Mouse (Mus musculus) midbrain, embryonic 10.5 days (tissue): ENCODE results near the gene Cdh22. TPM values are rescaled to one million over a fixed set of nuclear protein-coding genes. Genes with fewer than 3 reads are reported as not detected.

Source experiments
- DNase-seq: peaks from one replicate; pipeline ENCODE4 v3.0.0-alpha.2; 2017; ENCODE audit warnings: low spot score
- H3K27ac ChIP-seq: fragments of 300-500 bp; sonication (generic); replicated peaks from 2 replicates; pipeline ENCODE4 v1.5.1; 2016; ENCODE audit warnings: mild to moderate bottlenecking
- H3K27me3 ChIP-seq: fragments of 300-500 bp; sonication (generic); 2 replicates; pipeline ENCODE4 v1.6.1; 2016; ENCODE audit warnings: low read depth, mild to moderate bottlenecking; ENCODE audit not compliant: poor library complexity, severe bottlenecking
- H3K36me3 ChIP-seq: fragments of 300-500 bp; sonication (generic); 2 replicates; pipeline ENCODE4 v1.6.1; 2016; ENCODE audit warnings: mild to moderate bottlenecking, moderate library complexity
- H3K4me1 ChIP-seq: fragments of 300-500 bp; sonication (generic); 2 replicates; pipeline ENCODE4 v1.6.1; 2016
- H3K4me3 ChIP-seq: fragments of 300-500 bp; sonication (generic); 2 replicates; pipeline ENCODE4 v1.5.1; 2016; ENCODE audit warnings: mild to moderate bottlenecking, moderate library complexity
- H3K9me3 ChIP-seq: fragments of 300-500 bp; sonication (generic); replicated peaks from 2 replicates; pipeline ENCODE4 v1.6.1; 2016; ENCODE audit warnings: mild to moderate bottlenecking
- WGBS: fragments of 180-500 bp; shearing (Covaris S2); methylation state at CpG from one replicate; pipeline ENCODE4 v1.1.7; 2016; 5-methylcytosine and 5-hydroxymethylcytosine counted together
- polyA plus RNA-seq: library from polyadenylated mRNA; unstranded; fragments of >200 nt; fragmentation: Nextera tagmentation; extraction: Ambion mirVana; gene quantifications from 2 replicates; pipeline ENCODE4 v1.2.1, GENCODE M21; 2016

Gene Cdh22
- polyA plus RNA-seq, 1 experiment from 2014 or later: 3.9 TPM

DNA sequence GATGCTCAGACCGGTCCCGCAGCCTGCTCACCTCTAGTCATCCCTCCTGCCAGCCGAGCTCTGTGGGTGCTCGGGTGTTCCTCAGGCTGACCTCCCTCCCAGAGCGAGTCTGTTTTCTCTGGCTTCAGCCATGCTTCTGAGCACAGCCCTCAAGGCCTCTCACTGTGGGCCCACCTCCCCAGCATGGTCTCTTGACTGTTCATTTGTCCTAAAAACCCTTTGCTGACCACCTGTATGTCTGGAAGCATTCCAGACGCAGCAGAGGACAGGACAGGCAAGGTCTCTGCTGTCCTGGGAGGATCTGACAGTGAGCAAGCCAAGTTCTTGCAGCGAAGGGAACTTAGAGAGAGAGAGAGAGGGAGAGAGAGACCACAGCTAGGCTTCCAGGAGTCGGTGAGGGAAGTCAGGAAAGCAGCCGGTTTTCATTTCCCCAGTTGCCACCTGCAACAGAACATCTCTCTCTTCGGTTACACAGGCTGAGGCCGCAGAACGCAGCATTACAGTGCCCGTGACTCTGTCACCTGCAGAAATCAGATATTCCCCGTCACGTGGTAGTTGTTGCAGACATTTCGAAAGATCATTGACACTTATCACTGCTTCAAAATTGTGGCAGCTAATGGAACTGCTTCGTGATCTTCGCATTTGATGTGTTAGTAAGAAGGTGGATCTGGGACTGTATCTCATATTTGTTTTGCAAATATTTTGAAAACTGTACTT lies 27.8 kb upstream of the Cdh22 start:
- 69% methylated on average over 18 of the region's 18 CpGs for WGBS
- Histone ChIP-seq H3K4me3 (no peak overlapping the region), H3K27me3 (peaks cover 85% of the 10 kb centered on the region), H3K9me3 (no peaks in the 10 kb centered on the region), H3K27ac (peak overlapping the region; percentile 65; the same call in 1 of the 2 replicates), H3K36me3 (no peaks in the 10 kb centered on the region), H3K4me1 (peaks cover 69% of the 10 kb centered on the region)
- no peak for DNase-seq

DNA sequence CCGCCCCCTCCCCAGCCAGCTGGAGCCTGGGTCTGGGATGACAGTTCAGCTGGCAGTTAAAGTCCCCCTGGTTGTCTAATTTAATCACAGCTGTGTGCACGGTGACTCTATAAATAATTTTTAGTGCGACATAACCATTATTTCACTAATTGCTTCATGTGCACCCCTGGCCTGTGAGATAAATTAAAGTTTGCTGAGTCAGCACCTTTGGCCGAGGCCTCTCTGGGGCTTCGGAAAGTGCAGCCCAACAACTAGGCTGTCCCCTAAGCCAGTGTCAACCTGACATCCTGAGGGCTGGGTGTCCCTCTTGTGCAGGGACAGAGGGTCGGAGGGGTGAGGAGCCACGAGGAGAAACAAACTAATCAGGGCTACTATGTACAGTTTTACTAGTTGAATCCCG lies 25.2 kb upstream of the Cdh22 start:
- no peak overlapping the region for H3K4me3 ChIP-seq
- H3K36me3 ChIP-seq: no peaks in the 10 kb centered on the region
- 92% methylated on average over 8 of the region's 8 CpGs for WGBS
- H3K9me3 ChIP-seq: no peaks in the 10 kb centered on the region
- H3K27ac ChIP-seq: 0 out of 2 replicates have a peak overlapping the region, but pooled peaks have one; percentile 11
- no peak for DNase-seq
- H3K4me1 ChIP-seq: peaks cover 58% of the 10 kb centered on the region
- peaks cover 91% of the 10 kb centered on the region for H3K27me3 ChIP-seq

DNA sequence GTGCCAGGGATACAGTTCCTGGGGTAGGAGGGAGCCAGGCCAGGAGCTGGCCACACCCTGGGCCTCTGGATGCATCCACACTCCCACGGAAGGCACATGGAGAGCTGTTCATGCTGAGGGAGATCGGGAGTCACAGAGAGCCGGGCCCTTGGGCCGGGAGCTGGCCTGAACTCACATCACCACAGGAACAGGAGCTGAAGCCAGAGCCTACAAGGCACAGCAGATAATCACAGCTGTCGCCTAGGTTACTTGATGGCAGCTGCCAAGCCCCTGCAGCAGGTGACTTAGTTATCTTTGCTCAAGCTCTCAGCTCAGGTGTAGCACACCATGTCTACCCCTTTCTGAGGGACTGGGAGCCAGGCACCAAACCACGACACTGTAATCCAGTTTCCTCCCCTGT lies 23.7 kb upstream of the Cdh22 start:
- DNase-seq: no peak
- Histone ChIP-seq H3K9me3 (no peaks in the 10 kb centered on the region), H3K36me3 (no peaks in the 10 kb centered on the region), H3K27me3 (peaks cover 97% of the 10 kb centered on the region), H3K4me3 (no peak overlapping the region), H3K4me1 (peaks cover 61% of the 10 kb centered on the region), H3K27ac (0 out of 2 replicates have a peak overlapping the region, but pooled peaks have one; percentile 17)
- WGBS: 79% methylated on average over 6 of the region's 6 CpGs

DNA sequence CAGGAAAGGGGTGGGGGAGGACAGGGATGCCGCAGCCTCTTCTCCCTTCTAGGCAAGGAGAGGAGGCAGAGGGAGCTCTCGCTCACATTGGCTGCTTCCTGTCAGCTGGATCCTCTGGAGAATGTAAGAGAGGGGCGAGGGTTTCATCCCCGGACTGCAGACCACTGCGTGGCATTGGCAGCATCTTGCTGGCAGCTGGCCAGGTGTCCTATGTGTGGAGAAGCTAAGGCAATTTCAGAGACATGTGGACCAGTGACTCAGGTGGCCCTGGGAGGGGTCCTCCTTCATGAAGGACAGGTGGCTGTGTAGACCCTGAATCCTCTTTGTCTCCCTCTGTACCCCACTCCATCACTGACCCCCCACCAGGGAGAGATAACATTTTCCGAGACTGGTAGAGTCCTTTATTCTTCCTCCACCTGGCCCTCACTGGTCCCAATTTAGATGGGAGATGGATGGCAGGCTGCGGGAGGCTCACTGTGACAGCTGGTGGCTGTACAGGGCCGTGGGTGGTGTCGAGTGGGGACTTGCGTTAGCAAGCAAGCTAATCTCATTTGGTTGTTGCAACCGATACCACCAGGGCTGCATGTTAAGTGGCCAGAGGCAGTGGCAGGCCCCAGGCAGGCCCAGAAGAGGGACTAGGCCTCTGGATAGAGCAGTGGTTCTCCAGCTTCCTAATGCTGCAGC lies 22.6 kb upstream of the Cdh22 start:
- 66% methylated on average over 11 of the region's 11 CpGs for WGBS
- no peak for DNase-seq
- H3K36me3 ChIP-seq: no peaks in the 10 kb centered on the region
- peaks cover 97% of the 10 kb centered on the region for H3K27me3 ChIP-seq
- H3K9me3 ChIP-seq: no peaks in the 10 kb centered on the region
- 0 out of 2 replicates have a peak overlapping the region, but pooled peaks have one; percentile 29 for H3K27ac ChIP-seq
- no peak overlapping the region for H3K4me3 ChIP-seq
- H3K4me1 ChIP-seq: peaks cover 65% of the 10 kb centered on the region

DNA sequence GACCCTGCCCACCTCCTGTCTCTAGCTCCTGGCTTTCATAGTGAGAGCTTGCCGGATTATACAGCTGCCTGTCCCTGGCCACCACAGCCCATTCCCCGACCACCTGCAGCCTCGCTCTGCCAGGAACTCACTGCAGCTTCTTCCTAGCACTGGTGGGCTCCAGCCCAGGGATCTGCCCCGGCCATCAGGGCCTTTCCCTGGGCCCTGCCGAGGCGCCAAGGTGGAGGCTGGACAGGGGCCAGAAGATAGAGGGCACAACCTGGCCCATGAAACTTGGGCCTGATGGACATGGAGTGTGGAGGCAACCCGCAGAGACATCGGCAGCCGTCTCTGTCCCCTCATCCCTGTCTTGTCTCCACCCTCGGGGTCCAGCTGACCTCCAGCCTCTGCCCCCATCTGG lies 21.6 kb upstream of the Cdh22 start:
- H3K4me3 ChIP-seq: no peak overlapping the region
- 72% methylated on average over 10 of the region's 10 CpGs for WGBS
- H3K27ac ChIP-seq: no peak overlapping the region
- no peaks in the 10 kb centered on the region for H3K36me3 ChIP-seq
- H3K9me3 ChIP-seq: no peaks in the 10 kb centered on the region
- peaks cover 55% of the 10 kb centered on the region for H3K4me1 ChIP-seq
- no peak for DNase-seq
- H3K27me3 ChIP-seq: peaks cover 94% of the 10 kb centered on the region

DNA sequence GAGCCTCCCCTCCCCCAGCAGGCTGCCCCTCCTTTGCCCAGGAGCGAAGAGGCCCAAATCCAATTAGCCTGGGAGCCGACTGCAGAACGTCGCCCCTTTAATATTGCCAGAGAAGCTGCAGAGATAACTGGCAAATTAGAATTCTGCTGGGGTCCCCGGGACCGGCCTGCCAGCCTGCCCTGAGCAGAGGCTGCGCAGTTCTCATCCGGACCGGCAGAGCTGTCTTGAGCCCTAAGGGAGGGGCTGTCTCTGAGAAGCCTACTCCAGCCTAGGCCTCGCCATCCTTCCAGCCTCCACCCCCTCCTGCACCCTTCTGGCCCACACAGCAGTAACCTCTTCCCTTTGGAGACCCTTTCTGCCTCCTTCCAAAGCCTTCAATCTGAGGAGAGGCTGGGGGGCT lies 19.2 kb upstream of the Cdh22 start:
- Histone ChIP-seq H3K27ac (peak overlapping the region; percentile 73), H3K4me3 (peak overlapping the region; percentile 18), H3K27me3 (peaks cover 92% of the 10 kb centered on the region), H3K4me1 (peaks cover 59% of the 10 kb centered on the region), H3K36me3 (no peaks in the 10 kb centered on the region), H3K9me3 (no peaks in the 10 kb centered on the region)
- 4% methylated on average over 10 of the region's 10 CpGs for WGBS
- peak; percentile 39 for DNase-seq

DNA sequence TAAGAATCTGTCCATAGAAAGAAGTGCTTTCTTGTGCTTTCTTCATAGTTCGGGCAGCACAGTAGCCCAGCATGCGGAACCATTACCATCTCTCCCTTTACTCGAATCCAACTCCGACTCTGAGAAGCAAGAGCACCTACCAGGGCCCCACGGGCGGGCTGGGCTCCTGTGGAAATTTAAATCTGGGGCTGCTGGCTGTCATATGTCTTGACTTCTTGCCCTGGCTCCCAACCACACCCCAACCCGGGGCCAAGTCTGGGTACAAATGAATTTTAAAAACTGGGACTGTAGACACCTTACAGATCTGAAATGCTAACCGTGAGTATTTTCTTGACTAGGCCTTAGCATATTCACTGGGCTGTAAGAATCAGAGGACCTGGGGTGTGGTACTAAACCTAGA lies 18.6 kb upstream of the Cdh22 start:
- Histone ChIP-seq H3K27me3 (peaks cover 92% of the 10 kb centered on the region), H3K36me3 (no peaks in the 10 kb centered on the region), H3K27ac (peak overlapping the region; percentile 73; the same call in 1 of the 2 replicates), H3K4me1 (peaks cover 61% of the 10 kb centered on the region), H3K4me3 (no peak overlapping the region), H3K9me3 (no peaks in the 10 kb centered on the region)
- DNase-seq: no peak
- 77% methylated on average over 8 of the region's 8 CpGs for WGBS

DNA sequence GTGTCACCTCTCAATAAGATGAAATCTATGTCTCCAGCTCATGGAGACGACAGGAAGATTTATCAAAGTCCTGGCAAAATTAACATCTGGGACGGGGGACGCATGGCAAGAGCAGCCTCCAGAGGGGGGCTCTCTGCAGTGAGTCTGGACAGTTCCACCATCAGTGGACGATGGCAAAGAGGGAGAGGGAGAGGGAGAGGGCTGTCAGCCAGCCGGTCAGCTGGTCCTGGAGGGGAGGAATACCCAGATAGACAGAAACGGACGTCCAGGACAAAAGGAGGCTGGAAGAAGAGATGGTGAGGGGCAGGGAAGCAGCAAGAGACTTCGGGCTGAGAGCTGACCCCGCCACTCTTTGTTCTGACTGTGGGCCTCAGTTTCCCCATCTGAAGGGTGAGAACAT lies 18.1 kb upstream of the Cdh22 start:
- H3K4me1 ChIP-seq: peaks cover 57% of the 10 kb centered on the region
- H3K27me3 ChIP-seq: peaks cover 93% of the 10 kb centered on the region
- H3K36me3 ChIP-seq: no peaks in the 10 kb centered on the region
- WGBS: 60% methylated on average over 9 of the region's 9 CpGs
- 0 out of 2 replicates have a peak overlapping the region, but pooled peaks have one; percentile 30 for H3K27ac ChIP-seq
- H3K4me3 ChIP-seq: no peak overlapping the region
- no peak for DNase-seq
- H3K9me3 ChIP-seq: no peaks in the 10 kb centered on the region

DNA sequence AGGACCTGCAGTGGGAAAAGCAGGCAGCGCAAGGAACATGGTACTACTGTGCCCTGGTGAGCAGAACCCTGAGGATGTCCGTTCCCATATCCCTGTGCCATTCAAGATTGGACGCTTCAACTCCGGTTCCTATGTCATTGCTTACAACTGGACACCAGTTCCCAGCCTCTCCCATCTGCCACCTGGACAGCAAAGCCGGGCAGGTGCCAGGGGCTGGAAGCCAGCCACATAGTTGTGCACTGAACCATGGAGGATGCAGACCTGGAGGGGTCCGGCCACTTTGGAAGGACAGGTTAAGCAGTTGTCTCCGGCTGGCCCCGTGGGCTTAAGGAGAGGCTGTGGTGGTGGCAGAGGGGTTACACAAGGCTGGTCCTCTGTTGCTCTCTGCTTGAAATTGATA lies 17.7 kb upstream of the Cdh22 start:
- Histone ChIP-seq H3K27me3 (peaks cover 94% of the 10 kb centered on the region), H3K9me3 (no peaks in the 10 kb centered on the region), H3K36me3 (no peaks in the 10 kb centered on the region), H3K27ac (0 out of 2 replicates have a peak overlapping the region, but pooled peaks have one; percentile 30), H3K4me1 (peaks cover 57% of the 10 kb centered on the region), H3K4me3 (no peak overlapping the region)
- WGBS: 79% methylated on average over 8 of the region's 8 CpGs
- DNase-seq: no peak

DNA sequence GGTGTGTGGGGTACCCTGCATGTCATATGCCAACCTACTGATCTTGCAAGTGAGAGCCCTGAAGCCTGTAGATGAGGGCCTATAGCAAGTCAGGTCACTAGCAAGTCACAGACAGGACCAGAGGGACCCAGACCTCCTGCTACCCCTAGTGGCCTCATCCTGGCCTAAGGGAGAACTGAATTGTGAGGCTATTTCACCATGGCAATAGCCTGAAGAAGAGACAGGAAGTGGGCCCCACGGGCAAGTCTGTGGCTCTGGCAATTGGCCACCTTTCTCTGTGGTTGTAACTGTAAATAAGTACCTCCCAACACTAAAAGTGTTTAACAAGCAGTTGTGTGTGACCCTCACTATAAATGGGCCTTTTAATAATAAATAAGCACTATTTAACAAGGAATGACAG lies 16.2 kb upstream of the Cdh22 start:
- 71% methylated on average over 1 of the region's 1 CpGs for WGBS
- H3K27me3 ChIP-seq: peaks cover 94% of the 10 kb centered on the region
- H3K4me3 ChIP-seq: no peak overlapping the region
- no peak for DNase-seq
- no peaks in the 10 kb centered on the region for H3K9me3 ChIP-seq
- no peak overlapping the region for H3K27ac ChIP-seq
- H3K36me3 ChIP-seq: no peaks in the 10 kb centered on the region
- H3K4me1 ChIP-seq: peaks cover 66% of the 10 kb centered on the region

DNA sequence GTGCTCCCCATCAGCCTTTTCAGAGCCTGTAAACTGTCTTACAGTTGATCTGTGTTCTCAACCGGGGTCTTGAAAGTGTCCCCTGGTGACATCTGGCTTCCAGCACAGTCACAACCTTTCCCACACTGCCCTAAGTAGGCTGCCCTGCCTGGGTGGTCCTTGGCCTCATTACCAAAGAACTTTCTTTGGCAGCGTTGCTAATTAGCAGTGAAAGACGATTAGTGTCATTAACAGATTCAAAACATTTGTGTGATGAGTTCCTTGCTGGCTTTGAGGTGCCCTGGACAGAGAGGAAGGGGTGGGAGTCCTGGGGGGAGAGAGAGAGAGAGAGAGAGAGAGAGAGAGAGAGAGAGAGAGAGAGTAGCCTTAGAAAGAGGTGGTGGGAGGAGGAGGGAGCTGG lies 14.3 kb upstream of the Cdh22 start:
- 0 out of 2 replicates have a peak overlapping the region, but pooled peaks have one; percentile 13 for H3K27ac ChIP-seq
- peaks cover 62% of the 10 kb centered on the region for H3K4me1 ChIP-seq
- H3K4me3 ChIP-seq: no peak overlapping the region
- H3K27me3 ChIP-seq: peaks cover 94% of the 10 kb centered on the region
- DNase-seq: no peak
- H3K9me3 ChIP-seq: no peaks in the 10 kb centered on the region
- H3K36me3 ChIP-seq: no peaks in the 10 kb centered on the region
- 19% methylated on average over 3 of the region's 3 CpGs for WGBS

DNA sequence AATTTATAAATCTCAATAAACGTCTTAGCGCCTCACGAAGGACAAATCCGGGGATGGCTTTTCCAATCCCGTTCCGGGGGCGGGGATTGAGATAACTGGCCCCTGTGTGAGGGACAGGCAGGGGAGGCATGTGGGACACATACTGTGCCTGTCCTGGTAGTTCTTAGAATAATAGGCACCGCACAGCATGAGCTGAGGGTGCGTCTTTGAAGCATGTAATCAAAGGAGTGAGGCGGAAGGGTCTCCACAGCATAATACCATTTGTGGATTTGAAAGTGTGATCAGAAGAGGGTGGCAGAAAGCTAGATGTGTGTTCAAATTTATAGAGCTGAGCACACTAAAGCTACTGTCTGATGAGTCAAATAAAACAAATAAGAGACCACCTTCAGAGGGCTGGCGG lies 11.7 kb upstream of the Cdh22 start:
- no peak for DNase-seq
- Histone ChIP-seq H3K27me3 (peaks cover 96% of the 10 kb centered on the region), H3K4me3 (no peak overlapping the region), H3K9me3 (no peaks in the 10 kb centered on the region), H3K27ac (no peak overlapping the region), H3K36me3 (no peaks in the 10 kb centered on the region), H3K4me1 (peaks cover 60% of the 10 kb centered on the region)
- WGBS: 11% methylated on average over 11 of the region's 11 CpGs

DNA sequence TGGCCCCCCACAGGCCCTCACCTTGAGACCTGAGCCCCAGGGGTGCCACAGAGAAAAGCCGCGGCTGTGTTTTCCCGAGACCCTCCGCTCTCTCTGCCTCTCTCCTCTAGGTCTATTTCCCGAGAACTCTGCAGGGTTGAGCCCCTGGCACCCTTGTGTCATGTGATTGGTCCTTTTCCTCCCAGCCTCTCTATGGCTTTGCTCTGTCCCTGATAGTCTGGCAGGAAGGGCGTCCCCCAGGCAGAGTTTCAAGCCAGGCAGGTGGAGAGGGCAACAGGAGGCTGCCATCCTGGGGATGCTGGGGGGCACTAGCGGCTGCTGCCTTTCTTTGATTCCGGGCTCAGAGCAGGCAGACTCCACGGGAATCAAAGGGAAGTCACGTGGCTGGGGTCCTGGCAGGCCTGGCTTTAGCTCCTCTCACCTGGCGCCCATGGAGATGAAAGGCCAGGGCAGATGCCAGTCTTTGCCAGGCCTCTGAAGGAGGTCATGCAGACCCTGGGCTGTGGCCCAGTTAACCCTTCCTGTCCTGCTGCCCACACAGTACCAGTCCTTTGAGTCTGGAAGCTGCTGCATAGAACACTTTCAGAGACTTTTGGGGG lies 8.6 kb upstream of the Cdh22 start:
- H3K4me1 ChIP-seq: peaks cover 53% of the 10 kb centered on the region
- DNase-seq: no peak
- H3K27me3 ChIP-seq: peaks cover 100% of the 10 kb centered on the region
- H3K9me3 ChIP-seq: no peaks in the 10 kb centered on the region
- peak overlapping the region; percentile 24; the same call in 1 of the 2 replicates for H3K4me3 ChIP-seq
- H3K27ac ChIP-seq: 0 out of 2 replicates have a peak overlapping the region, but pooled peaks have one; percentile 18
- no peaks in the 10 kb centered on the region for H3K36me3 ChIP-seq
- 3% methylated on average over 11 of the region's 11 CpGs for WGBS
